Mouse (Mus musculus): ENCODE measurements around the gene Adam19.

Gene Adam19

DNA sequence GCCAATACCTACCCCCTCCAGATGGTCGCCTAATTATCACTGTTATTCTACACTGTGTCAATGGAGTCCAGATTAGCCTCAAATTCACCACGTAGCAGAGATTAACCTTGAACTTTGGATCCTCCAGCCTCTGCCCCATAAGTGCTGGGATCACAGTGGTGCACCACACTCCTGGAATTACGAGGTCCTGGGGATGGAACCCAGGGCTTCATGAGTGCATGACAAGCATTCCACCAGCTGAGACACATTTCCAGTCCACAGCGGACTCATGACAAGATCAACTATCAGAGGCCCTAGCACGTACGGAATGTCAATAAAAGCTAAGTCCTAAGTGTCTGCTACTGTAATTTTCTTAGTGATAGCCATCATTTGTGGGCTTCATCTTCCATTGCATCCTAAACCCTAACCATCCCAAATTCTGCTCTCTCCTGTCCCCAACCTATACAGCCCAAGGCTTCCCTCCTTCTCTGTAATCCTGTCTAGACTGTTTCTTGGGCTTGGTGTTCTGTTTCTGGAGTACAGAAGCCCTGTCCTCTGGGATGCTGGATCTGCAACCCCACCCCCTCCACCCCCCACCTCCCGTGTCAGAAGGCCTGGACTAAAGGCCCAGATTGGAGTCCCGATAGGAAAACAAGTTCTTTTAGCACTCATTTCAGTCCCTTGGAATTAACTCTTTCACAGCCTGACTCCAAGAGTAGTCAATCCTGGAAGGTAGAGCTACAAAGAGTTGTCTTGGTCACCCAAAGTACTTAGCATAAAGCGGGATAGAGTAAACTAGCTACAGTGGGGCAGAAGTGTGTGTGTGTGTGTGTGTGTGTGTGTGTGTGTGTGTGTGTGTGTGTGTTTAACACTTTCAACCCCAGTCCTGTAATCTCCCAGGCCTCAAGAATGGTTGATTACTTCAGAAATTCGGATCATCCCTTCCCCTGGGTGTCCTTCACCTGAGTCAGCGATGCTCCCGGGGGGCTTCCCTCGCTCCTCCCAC lies 589 bp upstream of the Adam19 start:
- no peak for DNase-seq (ENCODE audit: low read depth)

DNA sequence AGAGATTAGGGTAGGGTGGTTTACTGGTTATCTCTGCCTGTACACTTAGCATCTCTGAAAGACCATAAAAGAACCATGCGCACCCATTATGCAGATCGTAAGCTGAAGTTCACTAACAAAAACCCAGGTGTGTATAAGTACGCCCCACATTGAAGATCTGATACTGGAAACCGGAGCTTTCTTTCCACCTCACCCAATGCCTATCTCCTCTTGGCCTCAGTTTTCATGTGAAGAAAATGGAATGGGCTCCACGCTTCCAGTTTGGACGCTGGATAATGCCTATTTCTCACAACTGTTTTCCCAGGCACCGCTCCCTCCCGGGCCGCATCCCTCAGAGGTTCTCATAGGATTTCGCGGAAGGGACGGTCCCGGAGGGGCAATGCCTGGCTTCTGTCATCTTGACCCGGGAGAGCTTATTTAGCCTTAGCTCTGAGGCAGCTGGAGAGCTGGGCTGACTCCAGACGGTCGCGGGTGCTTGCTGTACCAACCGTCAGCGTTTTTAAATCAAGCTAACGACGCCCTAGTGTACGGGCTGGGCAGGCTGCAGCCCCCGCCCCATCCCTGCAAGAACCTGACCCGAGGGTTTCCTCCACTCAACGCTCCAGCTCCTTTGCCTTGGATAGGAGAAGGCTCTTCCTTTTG lies 1.1 kb downstream of the Adam19 start:
- peak; percentile 62 for DNase-seq (ENCODE audit: low read depth)

DNA sequence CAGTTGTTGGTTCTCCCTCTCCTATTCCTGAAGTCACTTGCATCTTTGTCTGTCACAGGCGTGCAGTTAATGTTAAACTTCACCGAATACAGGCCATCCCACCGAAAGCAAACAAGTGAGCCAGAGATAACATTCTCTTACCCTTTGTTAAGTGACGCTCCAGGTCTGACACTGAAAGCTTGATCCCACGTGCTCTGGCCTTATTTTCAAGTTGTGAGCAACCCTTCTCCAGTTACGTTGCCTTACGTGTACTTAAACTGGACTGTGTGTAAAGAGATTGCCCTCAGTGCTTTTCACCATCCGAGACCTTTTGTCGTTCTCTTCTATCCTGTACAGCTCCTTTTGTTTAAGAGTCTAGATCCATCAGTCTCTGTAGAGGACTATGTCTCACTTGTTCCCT lies 2.2 kb downstream of the Adam19 start:
- DNase-seq (ENCODE audit: low read depth) = peak; percentile 61

GRCm38 (mm10) chr11:46058916-46059315 lies 3.1 kb downstream of the Adam19 start:
- DNase-seq (ENCODE audit: low read depth) = no peak

DNA sequence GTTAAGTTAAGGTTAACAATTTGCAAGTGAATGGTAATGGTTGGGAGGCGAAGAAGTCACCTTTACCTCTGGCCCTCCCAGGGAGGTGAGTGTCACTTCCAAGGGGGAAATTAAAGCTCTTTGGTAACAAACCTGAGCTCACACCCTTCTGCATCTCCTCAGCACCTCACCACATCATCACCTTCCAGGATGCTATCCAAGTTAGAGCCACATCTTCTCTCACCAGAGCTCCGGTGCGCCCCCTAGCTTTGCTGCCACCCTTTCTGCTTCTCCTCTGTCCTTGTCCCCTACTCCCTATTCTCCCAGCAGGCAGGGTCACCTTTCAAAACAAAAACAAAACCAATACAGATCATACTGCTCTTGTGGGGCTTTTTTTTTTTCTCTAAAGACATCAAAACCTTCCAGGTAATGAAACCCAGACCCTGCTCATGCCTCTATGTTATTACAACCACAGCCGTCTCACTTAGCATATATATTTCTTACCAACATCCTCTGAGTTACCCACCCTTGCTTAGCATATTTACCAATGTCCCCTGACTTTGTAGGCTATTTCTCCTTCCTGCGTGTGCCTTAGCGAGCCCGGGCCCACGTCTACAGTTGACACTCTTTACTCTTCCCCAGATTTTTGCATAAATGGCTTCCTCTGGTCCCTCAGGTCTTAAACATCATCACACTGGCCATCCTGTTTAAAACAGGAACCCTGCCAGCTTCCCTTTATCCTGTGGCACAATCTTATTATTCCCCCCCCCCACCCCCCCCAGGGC lies 4.3 kb downstream of the Adam19 start:
- peak; percentile 19 for DNase-seq (ENCODE audit: low read depth)

GRCm38 (mm10) chr11:46060651-46061020 lies 4.8 kb downstream of the Adam19 start:
- no peak for DNase-seq (ENCODE audit: low read depth)

GRCm38 (mm10) chr11:46061776-46062445 lies 6.1 kb downstream of the Adam19 start:
- DNase-seq (ENCODE audit: low read depth) = no peak

GRCm38 (mm10) chr11:46062569-46062968 lies 6.8 kb downstream of the Adam19 start:
- no peak for DNase-seq (ENCODE audit: low read depth)

GRCm38 (mm10) chr11:46062993-46063731 lies 7.4 kb downstream of the Adam19 start:
- DNase-seq (ENCODE audit: low read depth) = peak; percentile 40

GRCm38 (mm10) chr11:46064767-46065166 lies 9.0 kb downstream of the Adam19 start:
- DNase-seq (ENCODE audit: low read depth) = no peak

DNA sequence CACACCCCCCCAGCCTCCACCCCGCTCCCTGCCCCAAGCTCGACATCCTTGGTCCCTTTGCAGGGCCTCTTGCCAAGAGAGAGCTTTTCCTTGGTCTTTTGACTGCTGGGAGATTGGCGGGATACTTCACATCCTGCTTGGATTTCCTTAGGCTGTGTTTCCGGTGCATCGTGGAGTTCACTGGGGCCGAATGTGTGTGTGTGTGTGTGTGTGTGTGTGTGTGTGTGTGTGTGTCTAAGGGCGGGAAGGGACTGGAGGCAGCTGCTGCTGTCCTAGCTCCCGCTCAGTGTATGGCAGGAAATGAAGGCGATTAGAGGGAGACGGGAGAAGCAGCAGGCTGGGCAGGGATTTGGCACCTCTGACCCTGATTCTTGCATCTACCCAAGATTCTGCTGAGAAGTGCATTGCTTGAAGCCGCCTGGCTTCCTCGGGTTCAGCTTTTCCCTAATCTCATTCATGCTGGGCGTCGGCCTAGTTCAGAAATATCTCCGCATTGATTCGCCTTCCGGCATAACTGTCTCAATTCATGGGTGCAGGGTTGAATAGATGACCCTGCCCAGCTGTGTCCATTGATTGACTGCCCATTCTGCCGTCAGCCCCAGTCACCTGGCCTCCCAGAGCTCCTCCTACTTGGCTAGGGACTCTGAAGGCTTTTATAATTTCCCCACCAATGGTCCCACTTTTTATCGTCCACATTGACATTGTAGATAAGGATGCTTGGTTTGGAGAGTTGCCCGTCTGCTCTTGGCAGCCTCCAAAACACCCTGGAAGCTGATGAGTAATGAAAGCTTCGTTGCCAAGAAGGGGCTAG lies 9.6 kb downstream of the Adam19 start:
- peak; percentile 98 for DNase-seq (ENCODE audit: low read depth)

- DNase-seq (ENCODE audit: low read depth) = no peak
Measured at GRCm38 (mm10) chr11:46067371-46068060, 11.7 kb downstream of the Adam19 start.

- no peak for DNase-seq (ENCODE audit: low read depth)
Measured at GRCm38 (mm10) chr11:46068756-46069407, 13.1 kb downstream of the Adam19 start.

- DNase-seq (ENCODE audit: low read depth) = no peak
Measured at GRCm38 (mm10) chr11:46069408-46070003, 13.7 kb downstream of the Adam19 start.

DNA sequence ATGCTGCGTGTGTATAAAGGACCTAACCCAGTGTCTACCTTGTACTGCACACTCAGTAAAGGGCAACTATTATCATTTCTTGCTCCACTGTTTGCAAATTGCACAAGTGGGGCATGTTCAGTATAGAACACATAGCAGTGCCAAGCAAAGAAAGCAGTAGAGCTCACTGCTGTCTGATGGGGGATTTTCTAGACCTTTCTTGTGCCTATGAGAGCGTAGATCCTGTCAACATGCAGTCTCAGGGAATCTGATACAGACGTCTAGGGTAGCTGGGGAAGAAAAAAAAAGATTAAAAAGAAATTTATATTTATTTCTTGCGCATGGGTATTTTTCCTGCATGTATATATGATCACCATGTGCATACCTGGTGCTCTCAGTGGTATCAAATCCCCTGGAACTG lies 14.4 kb downstream of the Adam19 start:
- DNase-seq (ENCODE audit: low read depth) = no peak

- DNase-seq (ENCODE audit: low read depth) = no peak
Measured at GRCm38 (mm10) chr11:46070789-46071188, 15.0 kb downstream of the Adam19 start.

- DNase-seq (ENCODE audit: low read depth) = no peak
Measured at GRCm38 (mm10) chr11:46072466-46073060, 16.8 kb downstream of the Adam19 start.
